Mouse (Mus musculus) layer of hippocampus, adult 9-10 months (tissue): ENCODE results near the gene Sfta2.

Source experiments
- DNase-seq: peaks from one replicate; pipeline ENCODE4 v3.0.0; 2022; ENCODE audit warnings: low spot score

Sfta2 gene

DNA sequence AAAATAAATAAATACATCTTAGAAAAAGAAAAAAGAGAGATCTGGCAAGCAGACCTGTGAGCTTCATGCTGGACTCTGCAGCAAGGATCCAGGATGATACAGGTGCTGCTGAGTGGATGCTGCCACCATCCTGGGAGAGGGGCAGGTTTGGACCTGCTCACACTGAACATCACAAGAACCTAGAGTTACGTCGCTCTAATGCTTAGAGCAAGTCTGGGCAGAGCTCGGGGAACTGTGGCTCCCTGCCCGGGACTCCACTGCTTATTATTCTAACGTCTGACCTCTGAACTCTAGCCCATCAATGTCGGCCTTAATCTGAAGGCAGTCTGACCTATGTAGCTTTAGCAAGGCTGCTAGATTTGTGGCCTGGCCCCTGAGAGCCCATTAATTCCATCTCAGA lies 79.2 kb downstream of the Sfta2 start:
- no peak for DNase-seq

DNA sequence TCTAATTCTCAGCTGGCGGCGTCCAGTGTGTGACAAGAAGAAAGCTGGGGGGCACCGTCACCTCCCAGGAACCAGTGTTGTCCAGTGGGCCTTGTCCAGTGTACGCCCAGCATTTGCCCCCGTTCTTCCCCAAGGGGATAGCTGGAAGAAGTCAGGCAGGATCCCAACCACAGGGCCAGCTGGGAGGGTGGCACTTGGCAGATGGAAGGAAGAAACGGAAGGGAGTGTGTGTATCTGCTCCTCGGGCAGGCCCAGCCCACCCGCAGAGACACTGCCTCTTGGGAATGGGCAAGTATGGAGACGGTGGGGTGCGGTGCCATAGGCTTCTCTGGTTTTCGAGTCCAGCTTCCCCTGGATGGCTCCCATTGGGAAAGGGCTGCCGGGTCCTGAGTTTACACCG lies 80.6 kb downstream of the Sfta2 start:
- DNase-seq = no peak

DNA sequence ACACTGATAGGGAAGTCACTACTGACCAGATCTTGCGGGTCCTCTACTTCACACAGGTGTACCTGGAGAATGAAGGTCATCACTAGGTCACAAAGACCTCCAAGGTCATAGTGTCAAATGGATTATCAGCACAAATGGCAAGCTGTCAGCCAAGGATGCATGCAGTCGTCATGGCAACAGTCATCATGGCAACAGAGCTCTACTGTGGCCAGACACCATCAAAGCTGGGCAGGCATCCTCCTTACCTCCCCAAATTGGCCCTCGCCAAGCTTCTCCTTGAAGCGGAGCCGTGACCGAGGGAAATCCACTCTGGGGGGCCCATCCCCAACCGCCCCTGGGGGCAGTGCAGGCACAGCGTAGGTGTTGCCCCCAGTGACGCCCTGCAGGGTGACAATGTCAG lies 83.7 kb downstream of the Sfta2 start:
- no peak for DNase-seq

DNA sequence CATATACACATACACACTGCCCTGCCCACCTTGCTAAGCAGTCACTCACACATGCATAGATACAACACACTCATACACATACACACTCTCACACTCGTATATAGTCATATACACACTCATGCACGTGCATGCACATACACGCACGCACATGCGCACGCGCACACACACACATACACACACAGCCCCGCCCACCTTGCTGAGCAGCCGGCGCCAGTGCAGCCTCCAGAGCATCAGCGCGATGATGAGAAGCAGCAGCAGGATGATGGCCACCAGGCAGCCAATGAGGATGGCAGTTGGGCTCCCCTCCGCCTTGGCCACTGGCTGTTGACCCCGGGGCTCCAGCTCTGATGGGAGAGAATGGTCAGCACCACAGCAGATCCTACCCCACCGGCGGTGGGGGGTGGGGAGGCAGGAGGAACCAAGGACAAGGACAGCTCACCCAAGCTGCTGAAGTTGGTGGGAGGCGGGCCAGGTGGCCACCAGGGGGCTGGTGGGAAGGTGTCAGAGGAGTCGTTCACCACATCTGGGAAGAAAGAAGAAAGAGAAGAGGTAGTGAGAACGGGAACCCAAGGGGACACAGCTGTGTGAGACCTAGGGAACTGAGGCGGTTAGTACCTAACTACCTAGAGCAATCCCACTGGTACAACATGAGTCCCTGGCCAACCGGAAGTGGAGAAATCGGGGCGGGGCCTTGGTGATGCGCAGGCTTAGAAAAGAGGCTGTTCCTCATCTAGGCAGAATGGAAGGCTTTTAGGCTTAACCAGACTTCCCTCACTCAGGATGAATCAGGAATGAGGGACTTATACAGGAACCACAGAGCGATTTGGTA lies 87.2 kb downstream of the Sfta2 start:
- DNase-seq = no peak

DNA sequence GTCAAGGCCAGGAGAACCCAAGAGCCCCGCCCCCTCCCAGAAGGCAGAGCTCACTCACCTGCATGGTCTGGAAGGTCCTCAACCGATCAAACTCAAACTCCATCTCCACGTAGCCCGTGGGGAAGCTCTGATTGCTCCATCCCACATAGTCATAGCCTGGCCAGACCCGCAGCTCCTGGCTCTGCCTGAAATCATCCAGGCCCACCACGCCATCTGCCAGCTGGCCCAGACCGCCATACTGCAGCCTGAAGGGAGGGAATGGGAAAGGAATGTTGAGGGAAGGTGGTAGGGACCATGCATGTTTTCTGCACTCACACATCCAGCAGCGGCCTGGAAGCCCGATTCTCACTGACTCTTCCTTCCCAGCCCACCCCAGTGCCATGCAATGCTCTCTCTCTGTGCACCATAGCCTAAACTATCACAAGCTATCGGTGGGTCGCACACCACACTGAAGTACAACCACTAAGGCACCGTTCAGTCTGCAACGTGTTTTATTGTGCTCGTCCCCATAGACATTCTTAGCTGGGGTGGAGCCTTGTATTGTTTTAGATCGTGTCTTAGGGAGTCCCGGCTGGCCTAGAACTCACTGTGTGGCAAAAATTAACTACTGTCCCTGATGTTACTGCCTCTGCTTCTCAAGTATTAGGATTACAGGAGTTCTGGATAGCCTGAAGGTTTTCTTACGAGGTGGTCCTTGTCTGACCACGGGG lies 88.7 kb downstream of the Sfta2 start:
- DNase-seq = no peak

DNA sequence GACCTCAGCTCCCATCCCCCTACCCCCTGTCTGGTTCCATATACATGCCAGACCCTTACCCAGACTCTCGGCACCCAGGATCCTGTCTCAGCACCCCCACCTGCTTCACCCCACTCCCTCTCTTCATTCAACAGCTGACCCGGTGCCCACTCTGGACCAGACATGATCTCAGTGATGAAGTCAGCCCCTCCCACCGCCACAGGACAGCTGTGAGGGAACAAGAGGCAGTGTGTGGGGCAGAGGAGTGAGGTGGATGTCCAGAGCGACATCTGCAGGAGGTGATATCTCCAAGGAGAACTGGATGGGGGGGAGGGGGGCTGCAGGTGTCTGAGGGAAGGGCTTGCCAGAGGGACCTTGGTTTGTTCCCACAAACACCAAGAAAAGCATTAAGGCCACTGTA lies 90.5 kb downstream of the Sfta2 start:
- DNase-seq = no peak

DNA sequence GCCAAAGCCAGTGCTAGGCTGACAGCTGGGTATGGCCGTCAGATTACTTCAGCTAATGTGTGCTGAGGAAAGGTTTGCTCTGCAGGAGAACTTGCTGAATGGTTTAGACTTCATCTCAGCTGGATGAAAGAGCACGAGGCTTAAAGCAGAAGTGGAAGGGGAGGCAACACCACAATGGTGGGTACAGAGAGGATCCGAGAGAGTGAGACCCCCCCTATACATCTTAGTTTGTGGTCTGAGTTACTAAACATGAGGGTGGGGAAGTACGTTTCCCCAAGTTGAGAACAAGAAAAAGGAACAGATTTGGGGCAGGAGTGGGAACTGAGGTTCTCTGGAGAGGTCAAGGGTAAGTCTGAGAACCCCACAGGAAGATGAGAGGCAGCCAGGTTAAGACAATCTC lies 91.0 kb downstream of the Sfta2 start:
- no peak for DNase-seq

DNA sequence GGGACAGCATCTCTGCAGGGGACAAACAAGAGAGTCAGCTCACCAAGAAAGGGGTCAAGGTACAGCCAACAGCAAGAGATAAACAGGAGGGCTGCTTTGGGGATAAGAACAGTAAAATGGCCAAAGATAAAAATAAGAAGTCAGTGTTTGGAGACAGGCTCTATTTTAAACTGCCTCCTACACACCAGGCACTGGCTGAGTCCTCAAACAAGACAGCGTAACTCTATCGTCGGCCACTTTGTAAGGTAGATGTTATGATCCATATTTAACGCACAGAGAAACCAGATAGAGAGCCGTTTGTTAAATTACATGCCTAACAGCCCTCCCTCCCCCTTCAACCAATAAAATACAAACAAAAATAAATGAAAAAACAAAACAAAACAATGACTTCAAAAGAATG lies 92.6 kb downstream of the Sfta2 start:
- no peak for DNase-seq

DNA sequence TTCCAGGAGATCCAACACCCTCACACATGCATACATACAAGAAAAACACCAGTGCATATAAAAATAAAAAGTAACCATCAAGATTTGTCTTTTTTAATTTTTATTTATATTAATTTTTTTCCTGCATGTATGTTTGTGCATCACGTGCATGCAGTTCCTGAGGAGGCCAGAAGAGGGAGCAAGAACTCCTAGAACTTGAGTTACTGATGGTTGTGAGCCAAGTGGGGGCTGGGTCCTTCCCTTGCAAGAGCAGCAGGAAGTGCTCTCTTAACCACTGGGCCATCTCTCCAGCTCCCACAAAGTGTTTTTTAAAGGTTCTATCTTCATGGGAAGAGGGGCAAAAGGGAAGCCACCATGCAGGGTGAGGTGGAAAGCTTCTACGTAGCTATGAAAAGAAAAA lies 93.9 kb downstream of the Sfta2 start:
- DNase-seq = no peak

DNA sequence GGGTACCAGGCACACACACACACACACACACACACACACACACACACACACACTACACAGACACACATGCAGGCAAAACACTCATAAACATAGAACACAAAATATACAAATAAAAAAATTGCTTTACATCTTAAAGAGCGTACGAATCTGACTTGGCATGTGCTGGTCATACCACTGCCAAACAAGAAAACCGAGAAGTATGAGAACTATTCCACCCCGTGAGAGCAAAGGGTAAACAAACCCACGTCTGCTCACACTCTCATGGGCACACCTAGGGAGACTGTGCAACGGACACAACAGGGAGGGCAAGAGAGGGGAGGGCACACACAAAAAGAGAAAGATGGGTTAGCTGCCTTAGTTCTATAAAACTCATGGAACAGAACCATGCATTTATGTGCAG lies 95.3 kb downstream of the Sfta2 start:
- no peak for DNase-seq

DNA sequence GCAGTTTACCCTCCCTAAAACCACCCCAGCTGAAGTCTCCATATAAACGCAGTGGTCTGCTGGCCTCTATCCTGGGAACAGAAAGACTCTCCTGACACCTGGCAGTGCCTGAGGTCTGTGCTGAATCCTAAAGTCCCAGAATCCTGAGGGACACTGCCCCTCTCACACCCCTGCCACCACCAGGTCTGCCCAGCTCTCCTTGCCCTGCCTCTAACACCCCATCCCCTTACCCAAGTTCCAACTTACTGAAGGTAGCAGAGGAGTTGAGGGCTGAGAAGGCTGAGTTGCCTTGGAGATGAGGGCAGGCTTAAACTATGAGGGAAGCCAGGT lies 96.0 kb downstream of the Sfta2 start:
- no peak for DNase-seq

DNA sequence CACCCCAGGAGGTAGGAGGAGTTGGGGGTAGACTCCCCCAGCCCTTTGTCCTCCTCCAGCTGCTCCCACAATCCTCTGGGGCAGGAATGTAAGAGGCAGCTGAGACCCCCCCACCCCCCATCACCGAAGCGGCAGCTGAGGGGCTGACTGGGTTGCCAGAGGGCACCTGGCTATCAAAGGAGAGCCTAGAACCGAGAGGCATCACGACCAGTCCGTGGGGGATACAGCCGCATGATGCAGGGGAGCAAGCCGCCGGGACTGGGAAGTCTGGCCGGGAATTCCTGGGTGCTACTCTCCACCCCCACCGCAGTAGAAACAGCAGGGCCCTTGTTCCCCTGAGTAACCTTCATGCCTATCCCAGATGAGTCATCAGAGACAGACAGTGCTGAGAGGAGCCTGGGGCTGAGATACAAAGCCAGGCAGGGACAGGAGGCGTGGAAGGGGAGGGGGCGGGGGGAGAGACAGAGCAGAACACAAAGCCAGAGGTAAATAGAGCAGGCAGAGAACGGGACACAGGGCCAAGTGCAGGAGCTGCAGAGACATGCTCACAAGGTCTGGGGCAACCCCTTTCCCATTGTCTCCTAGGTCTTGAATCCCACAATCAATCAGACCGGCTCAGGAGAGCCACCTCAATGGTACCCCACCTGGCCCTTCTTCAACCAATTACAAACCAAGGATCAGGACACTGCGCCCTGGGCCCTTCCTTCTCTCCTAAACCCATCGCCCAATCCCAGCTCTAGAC lies 96.6 kb downstream of the Sfta2 start:
- no peak for DNase-seq

DNA sequence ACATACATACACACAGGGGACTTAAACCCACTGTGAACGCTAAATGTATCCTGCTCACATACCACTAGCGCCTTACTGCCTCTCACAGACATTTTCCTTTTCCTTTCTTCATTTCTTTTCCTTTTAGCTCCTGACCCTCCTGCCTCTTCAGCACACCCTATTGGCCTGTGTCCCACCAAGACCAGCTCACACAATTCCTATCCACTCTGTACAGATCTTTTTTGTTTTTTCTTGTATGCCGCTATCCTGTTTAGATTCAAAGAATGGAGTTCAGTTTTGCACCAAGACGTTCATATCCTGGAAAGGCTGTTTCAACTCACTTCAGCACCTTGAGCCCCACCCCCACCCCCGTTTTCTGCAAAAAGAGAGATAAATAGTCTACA lies 97.1 kb downstream of the Sfta2 start:
- DNase-seq = no peak

DNA sequence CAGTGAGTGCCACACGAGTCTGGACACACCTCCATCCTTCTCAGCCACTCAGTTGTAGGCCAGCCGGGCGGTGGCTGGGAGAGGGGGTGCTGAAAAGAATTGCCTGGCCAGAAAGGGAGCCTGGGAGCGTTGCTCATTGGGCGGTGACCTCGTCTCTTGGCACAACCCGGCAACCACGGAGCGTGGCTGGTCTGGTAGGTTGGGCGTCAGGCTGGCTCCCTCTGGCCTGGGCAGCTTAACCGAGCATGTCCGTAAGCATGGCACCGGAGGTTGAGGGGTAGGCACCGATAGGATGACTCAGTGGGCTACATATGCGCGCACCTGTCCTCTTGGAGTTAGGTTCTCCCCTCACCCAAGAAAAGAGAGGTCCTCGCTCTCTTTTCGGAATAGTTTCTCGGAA lies 98.6 kb downstream of the Sfta2 start:
- no peak for DNase-seq
